Mouse (Mus musculus) lung, postnatal 0 days (tissue): ENCODE results near the gene Grtp1. TPM values are rescaled to one million over a fixed set of nuclear protein-coding genes. Genes with fewer than 3 reads are reported as not detected.

Source experiments
- ATAC-seq: fragments of 200-750 bp; cut with Nextera tagmentation; 2 replicates; pipeline ENCODE4 v1.8.0; 2017; ENCODE audit warnings: moderate library complexity
- DNase-seq: peaks from one replicate; pipeline ENCODE4 v3.0.0-alpha.2; 2016; ENCODE audit warnings: low spot score
- H3K27ac ChIP-seq: fragments of 300-500 bp; sonication (generic); 2 replicates; pipeline ENCODE4 v1.5.1; 2014; ENCODE audit warnings: antibody characterized with exemption, mild to moderate bottlenecking, low read length, mixed read lengths
- H3K27me3 ChIP-seq: fragments of 300-500 bp; sonication (generic); replicated peaks from 2 replicates; pipeline ENCODE4 v1.6.1; 2014; ENCODE audit warnings: low read length, mixed read lengths; ENCODE audit not compliant: insufficient read depth
- H3K36me3 ChIP-seq: fragments of 300-500 bp; sonication (generic); 2 replicates; pipeline ENCODE4 v1.6.1; 2014; ENCODE audit warnings: low read length, mixed read lengths; ENCODE audit not compliant: insufficient read depth
- H3K4me1 ChIP-seq: fragments of 300-500 bp; sonication (generic); 2 replicates; pipeline ENCODE4 v1.6.1; 2014; ENCODE audit warnings: antibody characterized with exemption, low read depth, low read length, mixed read lengths; ENCODE audit not compliant: insufficient read depth
- H3K4me2 ChIP-seq: fragments of 300-500 bp; sonication (generic); replicated peaks from 2 replicates; pipeline ENCODE4 v1.6.1; 2014; ENCODE audit warnings: low read depth, mild to moderate bottlenecking, low read length, moderate library complexity, mixed read lengths
- H3K4me3 ChIP-seq: fragments of 300-500 bp; sonication (generic); 2 replicates; pipeline ENCODE4 v1.5.1; 2014; ENCODE audit warnings: low read depth, low read length
- H3K9ac ChIP-seq: fragments of 300-500 bp; sonication (generic); replicated peaks from 2 replicates; pipeline ENCODE4 v1.6.1; 2014; ENCODE audit warnings: low read depth, mild to moderate bottlenecking
- H3K9me3 ChIP-seq: fragments of 300-500 bp; sonication (generic); 2 replicates; pipeline ENCODE4 v1.6.1; 2016; ENCODE audit warnings: low read length, mixed read lengths
- CTCF ChIP-seq: IDR thresholded peaks from 2 replicates; pipeline ENCODE4 v1.5.1; 2016; ENCODE audit warnings: antibody characterized with exemption, mild to moderate bottlenecking
- EP300 ChIP-seq: IDR thresholded peaks from 2 replicates; pipeline ENCODE4 v1.6.1; 2016; ENCODE audit warnings: antibody characterized with exemption, mild to moderate bottlenecking, control low read depth
- WGBS: fragments of 180-500 bp; shearing (Covaris S2); extraction: QIAGEN DNeasy Blood & Tissue Kit; methylation state at CpG from one replicate; pipeline ENCODE4 v1.1.7; 2014; 5-methylcytosine and 5-hydroxymethylcytosine counted together
- polyA plus RNA-seq: library from polyadenylated mRNA; unstranded; fragments of >200 nt; fragmentation: Nextera tagmentation; extraction: Ambion mirVana; gene quantifications from 2 replicates; pipeline ENCODE4 v1.2.1, GENCODE M21; 2015

Gene Grtp1
- polyA plus RNA-seq, 1 experiment from 2014 or later: 2.5 TPM

DNA sequence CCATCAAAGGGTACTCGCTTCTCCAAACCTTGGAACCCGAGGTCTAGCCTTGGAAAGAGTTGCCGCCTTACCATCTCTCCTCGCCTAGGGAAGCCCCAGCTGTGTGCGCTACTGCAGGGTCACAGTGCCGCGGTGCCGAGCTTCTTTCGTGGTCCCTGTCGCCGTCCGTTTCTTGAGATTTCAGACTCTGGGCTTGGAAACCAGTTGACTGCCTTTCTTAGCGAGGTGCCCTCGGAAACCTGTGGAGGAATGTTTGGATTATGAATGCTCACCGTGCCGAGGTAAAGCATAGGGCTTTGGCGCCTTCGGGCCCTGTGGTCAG lies 554 bp upstream of the Grtp1 start:
- H3K4me3 ChIP-seq: peak overlapping the region; percentile 59
- H3K9me3 ChIP-seq: no peaks in the 10 kb centered on the region
- TF ChIP-seq EP300 (no peak), CTCF (no peak)
- H3K27ac ChIP-seq: no peak overlapping the region
- peaks cover 12% of the 10 kb centered on the region; the same call in 1 of the 2 replicates for H3K4me1 ChIP-seq
- peaks cover 16% of the 10 kb centered on the region for H3K27me3 ChIP-seq
- ATAC-seq (no peak), DNase-seq (no peak)
- H3K36me3 ChIP-seq: no peaks in the 10 kb centered on the region
- peak overlapping the region; percentile 95 for H3K4me2 ChIP-seq
- 3% methylated on average over 18 of the region's 18 CpGs for WGBS
- H3K9ac ChIP-seq: no peak overlapping the region

DNA sequence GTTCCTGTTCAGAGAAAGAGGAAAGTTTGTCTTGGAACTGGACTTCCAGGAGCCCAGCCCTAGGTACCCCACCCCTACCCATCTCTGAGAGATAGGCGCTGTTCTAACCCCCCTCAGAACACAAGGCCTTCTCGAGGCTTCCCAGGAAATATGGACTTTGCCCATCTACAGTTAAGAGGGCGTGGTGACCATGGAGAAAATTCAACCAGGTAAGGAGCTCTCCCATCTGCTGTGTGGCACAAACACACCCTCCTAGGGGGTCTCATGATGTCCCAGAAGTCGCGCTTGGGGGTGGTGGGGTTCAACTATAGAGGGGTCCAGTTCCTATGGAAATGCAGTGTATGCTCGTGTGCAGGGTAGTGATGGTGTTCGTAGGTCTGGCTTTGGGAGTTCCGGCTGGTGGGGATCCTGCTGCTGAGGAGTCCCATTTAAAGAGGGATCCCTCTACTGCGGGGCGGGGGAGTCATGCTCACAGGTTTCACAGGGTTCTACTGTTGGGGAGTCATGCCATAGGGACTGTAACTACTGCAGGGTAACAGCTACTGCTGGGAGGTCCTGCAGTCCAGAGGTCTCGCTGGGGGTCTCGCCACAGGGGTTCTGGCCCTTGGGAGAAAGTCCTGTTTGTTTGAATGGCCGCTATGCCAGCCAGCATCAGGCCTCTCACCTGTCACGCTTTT lies 897 bp downstream of the Grtp1 start:
- TF ChIP-seq EP300 (no peak), CTCF (no peak)
- Histone ChIP-seq H3K9me3 (no peaks in the 10 kb centered on the region), H3K9ac (0 out of 2 replicates have a peak overlapping the region, but pooled peaks have one; percentile 43), H3K4me3 (peak overlapping the region; percentile 59), H3K36me3 (no peaks in the 10 kb centered on the region), H3K27ac (no peak overlapping the region), H3K27me3 (peaks cover 16% of the 10 kb centered on the region), H3K4me1 (peaks cover 7% of the 10 kb centered on the region; the same call in 1 of the 2 replicates), H3K4me2 (peak overlapping the region; percentile 95)
- DNase-seq (no peak), ATAC-seq (no peak)
- WGBS: 31% methylated on average over 14 of the region's 14 CpGs

DNA sequence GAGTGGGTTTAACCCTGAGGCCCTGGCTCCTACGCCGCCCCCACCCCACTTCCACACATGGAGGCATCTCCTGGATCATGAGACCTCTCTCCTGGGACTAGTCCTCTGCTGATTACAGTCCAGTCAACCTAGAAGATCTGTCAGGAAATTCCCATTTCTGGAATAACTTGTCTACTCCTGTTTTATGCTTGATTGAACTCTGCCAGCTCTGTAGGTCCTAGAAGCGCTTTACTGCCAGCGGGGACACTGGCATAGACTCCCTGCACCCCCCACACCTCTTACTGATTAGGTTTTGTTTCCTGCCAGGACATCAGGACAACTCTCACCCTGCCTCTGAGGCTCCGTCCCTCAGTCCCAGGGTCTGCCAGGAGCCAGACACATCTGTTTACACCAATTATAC lies 2.9 kb downstream of the Grtp1 start:
- WGBS: 83% methylated on average over 5 of the region's 5 CpGs

DNA sequence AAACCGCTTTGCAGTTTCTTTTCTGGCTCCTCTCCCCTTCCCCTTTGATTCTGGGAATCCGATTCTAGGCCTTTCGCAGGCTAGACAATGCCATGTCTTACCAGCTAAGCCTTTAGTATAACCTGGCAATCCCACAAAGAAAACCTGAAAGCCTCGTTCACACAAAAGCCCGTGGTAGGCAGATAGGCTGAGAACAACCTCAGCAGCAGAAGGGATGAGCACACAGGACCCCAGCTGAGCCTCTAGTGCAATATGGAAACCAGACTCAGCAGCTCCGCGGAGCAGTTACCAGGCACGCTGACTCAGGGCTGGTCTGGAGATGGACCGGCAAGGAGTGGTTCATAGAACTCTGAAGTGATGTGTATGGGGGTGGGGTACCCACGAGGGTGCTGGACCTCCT lies 5.6 kb downstream of the Grtp1 start:
- Histone ChIP-seq H3K27me3 (no peaks in the 10 kb centered on the region; the same call in 1 of the 2 replicates), H3K4me3 (no peak overlapping the region), H3K9me3 (no peaks in the 10 kb centered on the region), H3K4me1 (no peaks in the 10 kb centered on the region), H3K27ac (no peak overlapping the region), H3K4me2 (no peak overlapping the region), H3K9ac (no peak overlapping the region), H3K36me3 (no peaks in the 10 kb centered on the region)
- no peak for TF ChIP-seq EP300
- no peak for TF ChIP-seq CTCF
- DNase-seq (no peak), ATAC-seq (no peak)
- WGBS: 52% methylated on average over 10 of the region's 10 CpGs

More for the DNA sequence above, 2.9 kb downstream of the Grtp1 start:
- Histone ChIP-seq H3K27me3 (peaks cover 12% of the 10 kb centered on the region), H3K4me1 (peaks cover 5% of the 10 kb centered on the region; the same call in 1 of the 2 replicates), H3K4me2 (no peak overlapping the region), H3K9ac (no peak overlapping the region), H3K4me3 (no peak overlapping the region), H3K36me3 (no peaks in the 10 kb centered on the region), H3K9me3 (no peaks in the 10 kb centered on the region), H3K27ac (no peak overlapping the region)
- DNase-seq (no peak), ATAC-seq (no peak)
- no peak for TF ChIP-seq CTCF
- TF ChIP-seq EP300: no peak

DNA sequence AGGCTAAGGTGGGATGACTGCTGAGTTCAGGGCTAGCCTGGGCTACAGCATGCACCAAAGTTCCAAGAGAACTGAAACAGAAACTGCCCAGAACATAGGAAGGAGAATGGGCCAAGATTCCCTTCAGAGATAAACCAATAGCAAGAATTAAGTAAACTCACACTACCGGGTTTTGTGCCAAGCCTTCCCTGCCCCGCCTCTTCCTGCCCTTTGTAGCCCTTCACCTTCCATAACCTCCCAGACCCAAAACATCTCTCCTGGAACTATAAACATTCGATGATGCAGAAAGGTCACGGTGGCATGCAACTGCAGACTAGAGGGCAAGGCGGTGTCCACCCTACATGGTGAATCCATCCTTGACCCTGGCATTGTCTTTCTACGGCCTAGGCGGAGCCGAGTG lies 10.2 kb downstream of the Grtp1 start:
- no peaks in the 10 kb centered on the region for H3K27me3 ChIP-seq
- H3K4me1 ChIP-seq: no peaks in the 10 kb centered on the region
- H3K9ac ChIP-seq: no peak overlapping the region
- 79% methylated on average over 8 of the region's 8 CpGs for WGBS
- DNase-seq (no peak), ATAC-seq (peak; percentile 53)
- TF ChIP-seq EP300 (peak; percentile 62; the same call in 1 of the 2 replicates), CTCF (no peak)
- H3K4me3 ChIP-seq: no peak overlapping the region
- H3K36me3 ChIP-seq: no peaks in the 10 kb centered on the region
- no peaks in the 10 kb centered on the region for H3K9me3 ChIP-seq
- no peak overlapping the region for H3K27ac ChIP-seq
- no peak overlapping the region for H3K4me2 ChIP-seq

DNA sequence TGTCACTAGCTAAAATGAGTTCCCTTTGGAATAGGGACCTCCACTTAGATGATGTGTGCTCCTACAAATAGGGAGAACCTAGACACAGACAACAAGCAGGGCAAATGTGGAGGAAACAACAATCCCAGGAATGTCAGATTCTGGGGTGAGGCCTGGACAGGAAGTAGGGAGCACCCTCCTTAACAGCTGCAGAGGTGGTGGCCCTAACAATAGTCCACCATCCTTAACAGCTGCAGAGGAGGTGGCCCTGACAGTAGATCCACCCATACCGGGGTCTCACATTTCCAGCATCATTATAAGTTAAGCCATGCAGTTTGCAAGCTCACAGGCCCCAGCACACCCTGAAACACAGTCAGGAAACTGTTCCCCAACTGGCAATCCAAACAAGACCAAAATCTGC lies 11.6 kb downstream of the Grtp1 start:
- 80% methylated on average over 1 of the region's 1 CpGs for WGBS
- Histone ChIP-seq H3K9me3 (no peaks in the 10 kb centered on the region), H3K9ac (no peak overlapping the region), H3K27me3 (no peaks in the 10 kb centered on the region), H3K4me2 (no peak overlapping the region), H3K4me3 (no peak overlapping the region), H3K27ac (no peak overlapping the region), H3K36me3 (no peaks in the 10 kb centered on the region), H3K4me1 (no peaks in the 10 kb centered on the region)
- DNase-seq: no peak
- no peak for TF ChIP-seq CTCF
- no peak for TF ChIP-seq EP300
- ATAC-seq: no peak
